Mouse (Mus musculus): ENCODE data around the gene Dcaf5.
A peak's percentile ranks its signal among the peaks of the same experiment; 100 is the strongest.
"Not testable (repeated sequence)": the region's sequence is repeated elsewhere in the genome, so short reads cannot be mapped to it uniquely, and the experiment has no call there.

The Dcaf5 gene

GRCm38 (mm10) chr12:80436336-80436976, at the start of gene Dcaf5:
TSS of gene Dcaf5 (minus strand) at chr12:80436601.
- peak; percentile 31 for DNase-seq (ENCODE audit: low spot score)

- no peak for DNase-seq (ENCODE audit: low spot score)
These were observed 47.0 kb upstream of the Dcaf5 start for GRCm38 (mm10) chr12:80483397-80483796.

GRCm38 (mm10) chr12:80479986-80480385, 43.6 kb upstream of the Dcaf5 start:
- DNase-seq (ENCODE audit: low spot score): no peak

GRCm38 (mm10) chr12:80473731-80474130, 37.3 kb upstream of the Dcaf5 start:
- DNase-seq (ENCODE audit: low spot score): no peak

- no peak for DNase-seq (ENCODE audit: low spot score)
These were observed 35.5 kb upstream of the Dcaf5 start for GRCm38 (mm10) chr12:80471926-80472325.

GRCm38 (mm10) chr12:80470206-80470605, 33.8 kb upstream of the Dcaf5 start:
- DNase-seq (ENCODE audit: low spot score): no peak

- DNase-seq (ENCODE audit: low spot score): no peak
These were observed 27.4 kb upstream of the Dcaf5 start for GRCm38 (mm10) chr12:80463666-80464269.

GRCm38 (mm10) chr12:80462942-80463651, 26.7 kb upstream of the Dcaf5 start, which contains the start of gene Exd2:
TSS of gene Exd2 (plus strand) at chr12:80463095.
- peak; percentile 65 for DNase-seq (ENCODE audit: low spot score)

GRCm38 (mm10) chr12:80462292-80462896, 26.0 kb upstream of the Dcaf5 start:
- DNase-seq (ENCODE audit: low spot score): not testable (repeated sequence)

- no peak for DNase-seq (ENCODE audit: low spot score)
These were observed 21.6 kb upstream of the Dcaf5 start for GRCm38 (mm10) chr12:80458033-80458432.

GRCm38 (mm10) chr12:80453506-80453905, 17.1 kb upstream of the Dcaf5 start:
- DNase-seq (ENCODE audit: low spot score): no peak

- no peak for DNase-seq (ENCODE audit: low spot score)
These were observed 8.2 kb upstream of the Dcaf5 start for GRCm38 (mm10) chr12:80444525-80445109.

GRCm38 (mm10) chr12:80440957-80441356, 4.6 kb upstream of the Dcaf5 start:
- DNase-seq (ENCODE audit: low spot score): no peak

- no peak for DNase-seq (ENCODE audit: low spot score)
These were observed 762 bp upstream of the Dcaf5 start for GRCm38 (mm10) chr12:80437051-80437675.

- DNase-seq (ENCODE audit: low spot score): no peak
These were observed 514 bp downstream of the Dcaf5 start for GRCm38 (mm10) chr12:80435887-80436286.

GRCm38 (mm10) chr12:80434961-80435691, 1.3 kb downstream of the Dcaf5 start:
- DNase-seq (ENCODE audit: low spot score): peak; percentile 25

GRCm38 (mm10) chr12:80434601-80434960, 1.8 kb downstream of the Dcaf5 start:
- DNase-seq (ENCODE audit: low spot score): no peak

- no peak for DNase-seq (ENCODE audit: low spot score)
These were observed 3.1 kb downstream of the Dcaf5 start for GRCm38 (mm10) chr12:80433266-80433665.

GRCm38 (mm10) chr12:80427683-80428082, 8.7 kb downstream of the Dcaf5 start:
- no peak for DNase-seq (ENCODE audit: low spot score)

GRCm38 (mm10) chr12:80415100-80415499, 21.3 kb downstream of the Dcaf5 start:
- DNase-seq (ENCODE audit: low spot score): no peak

- no peak for DNase-seq (ENCODE audit: low spot score)
These were observed 25.5 kb downstream of the Dcaf5 start for GRCm38 (mm10) chr12:80410855-80411254.

Measured in urinary bladder, postnatal 10 days (tissue).